Mouse (Mus musculus): Measurements from ENCODE around the gene Grik3. TPM values are rescaled to one million over a fixed set of nuclear protein-coding genes. Genes with fewer than 3 reads are reported as not detected.

The Grik3 gene
- polyA plus RNA-seq, 1 experiment from 2014 or later: 4.5 TPM

- Histone ChIP-seq H3K9ac (replicated peaks; ENCODE audit: low read length) (no peak overlapping the region), H3K27ac (replicated peaks; ENCODE audit: low read depth, low read length) (no peak overlapping the region), H3K27me3 (ENCODE audit: control insufficient read depth, insufficient read depth, low read length) (no peaks in the 10 kb centered on the region), H3K9me3 (ENCODE audit: control insufficient read depth, low read length) (no peaks in the 10 kb centered on the region), H3K4me3 (replicated peaks; ENCODE audit: low read depth, low read length) (no peak overlapping the region), H3K4me1 (ENCODE audit: control insufficient read depth, insufficient read depth, low read length) (no peaks in the 10 kb centered on the region), H3K4me2 (ENCODE audit: low read length) (no peak overlapping the region), H3K36me3 (ENCODE audit: control insufficient read depth, insufficient read depth, low read length) (no peaks in the 10 kb centered on the region)
- 72% methylated on average over 5 of the region's 5 CpGs for WGBS
- ATAC-seq (ENCODE audit: low FRiP score, low TSS enrichment) (no peak), DNase-seq (no peak)
Observed at GRCm38 (mm10) chr4:125526425-125526824, 35.9 kb downstream of the Grik3 start.

DNA sequence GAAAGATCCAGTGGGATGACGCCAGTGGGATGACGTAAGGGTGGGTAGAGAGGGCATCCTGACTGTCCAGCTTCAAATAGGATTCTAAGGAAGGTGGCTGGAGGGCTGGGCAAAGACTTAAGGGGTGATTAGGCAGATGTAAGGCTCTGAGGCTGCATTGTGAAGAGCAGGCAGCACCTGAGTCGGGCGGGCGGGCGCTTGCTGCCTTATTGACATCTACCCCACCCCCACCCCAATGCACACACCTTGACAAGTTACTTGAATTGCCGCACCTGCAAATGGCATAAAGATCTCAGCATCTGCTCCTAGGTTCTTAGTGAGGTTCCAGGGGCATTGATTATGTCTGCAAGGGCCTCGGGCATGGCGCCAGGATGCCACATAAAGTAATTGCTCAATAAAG, 43.5 kb downstream of the Grik3 start:
- Histone ChIP-seq H3K4me1 (ENCODE audit: control insufficient read depth, insufficient read depth, low read length) (peaks cover 22% of the 10 kb centered on the region), H3K27ac (replicated peaks; ENCODE audit: low read depth, low read length) (no peak overlapping the region), H3K4me2 (ENCODE audit: low read length) (no peak overlapping the region), H3K9ac (replicated peaks; ENCODE audit: low read length) (no peak overlapping the region), H3K27me3 (ENCODE audit: control insufficient read depth, insufficient read depth, low read length) (peaks cover 4% of the 10 kb centered on the region; the same call in 1 of the 2 replicates), H3K36me3 (ENCODE audit: control insufficient read depth, insufficient read depth, low read length) (no peaks in the 10 kb centered on the region), H3K4me3 (replicated peaks; ENCODE audit: low read depth, low read length) (no peak overlapping the region), H3K9me3 (ENCODE audit: control insufficient read depth, low read length) (no peaks in the 10 kb centered on the region)
- ATAC-seq (ENCODE audit: low FRiP score, low TSS enrichment): no peak
- 48% methylated on average over 9 of the region's 9 CpGs for WGBS
- no peak for DNase-seq

DNA sequence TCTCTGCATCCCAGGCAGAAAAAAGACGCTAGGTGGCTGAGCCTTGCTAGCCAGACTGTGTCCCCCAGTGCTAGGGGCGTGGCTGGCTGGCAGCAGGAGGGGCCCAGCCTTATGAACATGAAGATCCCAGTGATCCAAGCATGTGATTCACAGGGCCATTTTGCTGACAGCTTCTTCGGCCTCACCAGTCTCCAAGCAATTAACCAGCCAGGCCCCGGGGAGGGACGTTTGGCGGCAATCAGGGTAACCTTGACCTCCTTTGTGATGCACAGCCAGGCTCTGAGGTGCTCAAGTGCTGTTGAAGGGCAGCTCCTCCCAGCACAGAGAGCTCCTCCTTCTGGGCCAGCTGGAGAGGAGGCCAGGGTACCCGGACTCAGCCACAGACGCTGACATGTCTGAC, 43.9 kb downstream of the Grik3 start:
- H3K27ac ChIP-seq (replicated peaks; ENCODE audit: low read depth, low read length): no peak overlapping the region
- H3K9ac ChIP-seq (replicated peaks; ENCODE audit: low read length): no peak overlapping the region
- 7% methylated on average over 8 of the region's 8 CpGs for whole genome bisulfite sequencing
- H3K27me3 ChIP-seq (ENCODE audit: control insufficient read depth, insufficient read depth, low read length): peaks cover 4% of the 10 kb centered on the region; the same call in 1 of the 2 replicates
- H3K9me3 ChIP-seq (ENCODE audit: control insufficient read depth, low read length): no peaks in the 10 kb centered on the region
- peaks cover 22% of the 10 kb centered on the region for H3K4me1 ChIP-seq (ENCODE audit: control insufficient read depth, insufficient read depth, low read length)
- no peak overlapping the region for H3K4me2 ChIP-seq (ENCODE audit: low read length)
- DNase-seq (peak; percentile 38), ATAC-seq (ENCODE audit: low FRiP score, low TSS enrichment) (no peak)
- no peaks in the 10 kb centered on the region for H3K36me3 ChIP-seq (ENCODE audit: control insufficient read depth, insufficient read depth, low read length)
- no peak overlapping the region for H3K4me3 ChIP-seq (replicated peaks; ENCODE audit: low read depth, low read length)

GRCm38 (mm10) chr4:125534991-125535401, 44.5 kb downstream of the Grik3 start:
- H3K27ac ChIP-seq (replicated peaks; ENCODE audit: low read depth, low read length): no peak overlapping the region
- no peak overlapping the region for H3K9ac ChIP-seq (replicated peaks; ENCODE audit: low read length)
- 4% methylated on average over 11 of the region's 11 CpGs for WGBS
- no peaks in the 10 kb centered on the region for H3K36me3 ChIP-seq (ENCODE audit: control insufficient read depth, insufficient read depth, low read length)
- H3K27me3 ChIP-seq (ENCODE audit: control insufficient read depth, insufficient read depth, low read length): peaks cover 4% of the 10 kb centered on the region; the same call in 1 of the 2 replicates
- DNase-seq (peak; percentile 58), ATAC-seq (ENCODE audit: low FRiP score, low TSS enrichment) (no peak)
- H3K9me3 ChIP-seq (ENCODE audit: control insufficient read depth, low read length): no peaks in the 10 kb centered on the region
- no peak overlapping the region for H3K4me2 ChIP-seq (ENCODE audit: low read length)
- peaks cover 22% of the 10 kb centered on the region for H3K4me1 ChIP-seq (ENCODE audit: control insufficient read depth, insufficient read depth, low read length)
- H3K4me3 ChIP-seq (replicated peaks; ENCODE audit: low read depth, low read length): no peak overlapping the region

DNA sequence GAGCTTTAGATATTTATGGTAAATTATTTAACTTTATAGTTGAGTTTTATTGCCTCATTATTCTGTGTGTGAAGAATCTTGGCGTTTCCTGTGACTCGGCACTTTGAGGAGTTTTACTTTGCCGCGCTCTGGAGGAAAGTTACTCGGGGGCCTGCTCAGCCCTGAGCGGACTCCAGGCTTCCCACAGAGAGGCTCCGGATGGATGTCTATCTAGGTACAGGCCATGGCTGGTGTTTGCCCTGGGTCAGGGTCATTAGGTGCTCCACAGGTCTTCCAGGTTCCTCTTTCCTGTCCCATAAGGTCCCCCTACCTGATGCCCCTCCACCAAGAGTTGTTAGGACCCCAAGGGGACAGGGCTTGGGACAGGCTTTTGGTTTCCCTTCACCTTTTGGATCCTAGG, 45.0 kb downstream of the Grik3 start:
- ATAC-seq (ENCODE audit: low FRiP score, low TSS enrichment): no peak
- H3K4me3 ChIP-seq (replicated peaks; ENCODE audit: low read depth, low read length): no peak overlapping the region
- H3K4me1 ChIP-seq (ENCODE audit: control insufficient read depth, insufficient read depth, low read length): peaks cover 22% of the 10 kb centered on the region
- DNase-seq: no peak
- H3K9me3 ChIP-seq (ENCODE audit: control insufficient read depth, low read length): no peaks in the 10 kb centered on the region
- H3K36me3 ChIP-seq (ENCODE audit: control insufficient read depth, insufficient read depth, low read length): no peaks in the 10 kb centered on the region
- H3K4me2 ChIP-seq (ENCODE audit: low read length): no peak overlapping the region
- H3K27me3 ChIP-seq (ENCODE audit: control insufficient read depth, insufficient read depth, low read length): peaks cover 4% of the 10 kb centered on the region; the same call in 1 of the 2 replicates
- no peak overlapping the region for H3K9ac ChIP-seq (replicated peaks; ENCODE audit: low read length)
- 10% methylated on average over 7 of the region's 7 CpGs for WGBS
- no peak overlapping the region for H3K27ac ChIP-seq (replicated peaks; ENCODE audit: low read depth, low read length)

GRCm38 (mm10) chr4:125535977-125536376, 45.5 kb downstream of the Grik3 start:
- no peak for ATAC-seq (ENCODE audit: low FRiP score, low TSS enrichment)
- H3K27ac ChIP-seq (replicated peaks; ENCODE audit: low read depth, low read length): no peak overlapping the region
- WGBS: 46% methylated on average over 4 of the region's 4 CpGs

GRCm38 (mm10) chr4:125538301-125538965, 47.9 kb downstream of the Grik3 start:
- Histone ChIP-seq H3K4me3 (replicated peaks; ENCODE audit: low read depth, low read length) (no peak overlapping the region), H3K36me3 (ENCODE audit: control insufficient read depth, insufficient read depth, low read length) (no peaks in the 10 kb centered on the region), H3K27me3 (ENCODE audit: control insufficient read depth, insufficient read depth, low read length) (peaks cover 12% of the 10 kb centered on the region), H3K4me1 (ENCODE audit: control insufficient read depth, insufficient read depth, low read length) (peaks cover 22% of the 10 kb centered on the region), H3K4me2 (ENCODE audit: low read length) (no peak overlapping the region), H3K9me3 (ENCODE audit: control insufficient read depth, low read length) (no peaks in the 10 kb centered on the region), H3K27ac (replicated peaks; ENCODE audit: low read depth, low read length) (no peak overlapping the region), H3K9ac (replicated peaks; ENCODE audit: low read length) (no peak overlapping the region)
- 24% methylated on average over 3 of the region's 3 CpGs for WGBS
- ATAC-seq (ENCODE audit: low FRiP score, low TSS enrichment) (no peak), DNase-seq (no peak)

More at GRCm38 (mm10) chr4:125535977-125536376, 45.5 kb downstream of the Grik3 start:
- Histone ChIP-seq H3K4me3 (replicated peaks; ENCODE audit: low read depth, low read length) (no peak overlapping the region), H3K9ac (replicated peaks; ENCODE audit: low read length) (no peak overlapping the region), H3K4me2 (ENCODE audit: low read length) (no peak overlapping the region), H3K27me3 (ENCODE audit: control insufficient read depth, insufficient read depth, low read length) (peaks cover 4% of the 10 kb centered on the region; the same call in 1 of the 2 replicates), H3K36me3 (ENCODE audit: control insufficient read depth, insufficient read depth, low read length) (no peaks in the 10 kb centered on the region), H3K4me1 (ENCODE audit: control insufficient read depth, insufficient read depth, low read length) (peaks cover 22% of the 10 kb centered on the region), H3K9me3 (ENCODE audit: control insufficient read depth, low read length) (no peaks in the 10 kb centered on the region)
- no peak for DNase-seq

- Histone ChIP-seq H3K4me1 (ENCODE audit: control insufficient read depth, insufficient read depth, low read length) (peaks cover 13% of the 10 kb centered on the region), H3K36me3 (ENCODE audit: control insufficient read depth, insufficient read depth, low read length) (no peaks in the 10 kb centered on the region), H3K27ac (replicated peaks; ENCODE audit: low read depth, low read length) (no peak overlapping the region), H3K9ac (replicated peaks; ENCODE audit: low read length) (no peak overlapping the region), H3K4me3 (replicated peaks; ENCODE audit: low read depth, low read length) (no peak overlapping the region), H3K9me3 (ENCODE audit: control insufficient read depth, low read length) (no peaks in the 10 kb centered on the region), H3K4me2 (ENCODE audit: low read length) (no peak overlapping the region), H3K27me3 (ENCODE audit: control insufficient read depth, insufficient read depth, low read length) (peaks cover 9% of the 10 kb centered on the region; the same call in 1 of the 2 replicates)
- no peak for ATAC-seq (ENCODE audit: low FRiP score, low TSS enrichment)
- 90% methylated on average over 9 of the region's 9 CpGs for WGBS
- no peak for DNase-seq
Observed at GRCm38 (mm10) chr4:125539617-125540016, 49.1 kb downstream of the Grik3 start.

DNA sequence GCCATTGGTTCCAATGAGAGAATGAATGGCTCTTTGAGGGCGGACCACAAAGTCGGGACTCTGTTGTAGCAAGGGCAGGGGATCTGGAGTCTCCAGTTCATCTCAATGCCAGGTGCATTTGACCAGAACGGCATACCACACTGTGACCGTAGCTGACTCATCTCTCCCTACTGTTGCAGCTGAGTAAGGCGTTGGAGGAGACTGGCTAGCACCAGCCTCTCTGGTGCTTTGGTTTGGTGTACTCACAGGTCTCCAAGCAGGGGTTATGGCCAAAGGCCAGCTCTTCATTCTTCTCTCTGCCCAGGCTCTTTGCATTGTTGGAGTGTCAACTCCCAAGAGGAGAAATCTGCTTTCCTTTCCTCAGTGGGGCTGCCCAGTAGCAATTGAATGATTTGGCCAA, 52.7 kb downstream of the Grik3 start:
- no peak for ATAC-seq (ENCODE audit: low FRiP score, low TSS enrichment)
- Histone ChIP-seq H3K4me2 (ENCODE audit: low read length) (no peak overlapping the region), H3K4me1 (ENCODE audit: control insufficient read depth, insufficient read depth, low read length) (peaks cover 11% of the 10 kb centered on the region), H3K27ac (replicated peaks; ENCODE audit: low read depth, low read length) (no peak overlapping the region), H3K36me3 (ENCODE audit: control insufficient read depth, insufficient read depth, low read length) (no peaks in the 10 kb centered on the region), H3K4me3 (replicated peaks; ENCODE audit: low read depth, low read length) (no peak overlapping the region), H3K9me3 (ENCODE audit: control insufficient read depth, low read length) (no peaks in the 10 kb centered on the region), H3K27me3 (ENCODE audit: control insufficient read depth, insufficient read depth, low read length) (peaks cover 23% of the 10 kb centered on the region), H3K9ac (replicated peaks; ENCODE audit: low read length) (no peak overlapping the region)
- no peak for DNase-seq
- 93% methylated on average over 5 of the region's 5 CpGs for WGBS
